Mouse (Mus musculus): ENCODE results near the gene Insr. TPM values are rescaled to one million over a fixed set of nuclear protein-coding genes. Genes with fewer than 3 reads are reported as not detected.
A peak's percentile ranks its signal among the peaks of the same experiment; 100 is the strongest.

Insr gene
- polyA plus RNA-seq, 1 experiment from 2014 or later, result 32.6 TPM

GRCm38 (mm10) chr8:3221047-3221959 lies 58.1 kb downstream of the Insr start:
- 1% methylated on average over 43 of the region's 43 CpGs for WGBS
- H3K9me3 ChIP-seq (replicated peaks), result no peaks in the 10 kb centered on the region
- H3K27me3 ChIP-seq (ENCODE audit: low read depth, poor library complexity, severe bottlenecking), result no peaks in the 10 kb centered on the region
- H3K4me1 ChIP-seq, result peaks cover 21% of the 10 kb centered on the region
- H3K27ac ChIP-seq, result peak overlapping the region; percentile 91
- peak overlapping the region; percentile 62 for H3K4me3 ChIP-seq
- no peaks in the 10 kb centered on the region for H3K36me3 ChIP-seq
- peak; percentile 91 for DNase-seq (ENCODE audit: low spot score)

- peak; percentile 58 for DNase-seq (ENCODE audit: low spot score)
- Histone ChIP-seq H3K4me3 (peak overlapping the region; percentile 62), H3K4me1 (peaks cover 29% of the 10 kb centered on the region), H3K27ac (peak overlapping the region; percentile 91), H3K9me3 (replicated peaks) (no peaks in the 10 kb centered on the region), H3K36me3 (no peaks in the 10 kb centered on the region), H3K27me3 (ENCODE audit: low read depth, poor library complexity, severe bottlenecking) (no peaks in the 10 kb centered on the region)
- WGBS, result 6% methylated on average over 9 of the region's 9 CpGs
Measured at GRCm38 (mm10) chr8:3220502-3220901, 58.9 kb downstream of the Insr start.

- H3K36me3 ChIP-seq, result no peaks in the 10 kb centered on the region
Measured at GRCm38 (mm10) chr8:3219921-3220411, 59.5 kb downstream of the Insr start.

GRCm38 (mm10) chr8:3219266-3219665 lies 60.2 kb downstream of the Insr start:
- no peak for DNase-seq (ENCODE audit: low spot score)
- Histone ChIP-seq H3K4me1 (peaks cover 37% of the 10 kb centered on the region), H3K4me3 (no peak overlapping the region), H3K36me3 (no peaks in the 10 kb centered on the region), H3K27me3 (ENCODE audit: low read depth, poor library complexity, severe bottlenecking) (no peaks in the 10 kb centered on the region), H3K9me3 (replicated peaks) (no peaks in the 10 kb centered on the region), H3K27ac (no peak overlapping the region)
- 75% methylated on average over 3 of the region's 3 CpGs for WGBS

More at GRCm38 (mm10) chr8:3219921-3220411, 59.5 kb downstream of the Insr start:
- Histone ChIP-seq H3K27ac (peak overlapping the region; percentile 91), H3K4me3 (no peak overlapping the region), H3K27me3 (ENCODE audit: low read depth, poor library complexity, severe bottlenecking) (no peaks in the 10 kb centered on the region), H3K4me1 (peaks cover 35% of the 10 kb centered on the region), H3K9me3 (replicated peaks) (no peaks in the 10 kb centered on the region)
- 88% methylated on average over 12 of the region's 12 CpGs for WGBS
- no peak for DNase-seq (ENCODE audit: low spot score)

- DNase-seq (ENCODE audit: low spot score), result no peak
- WGBS, result 70% methylated on average over 4 of the region's 4 CpGs
- Histone ChIP-seq H3K4me3 (no peak overlapping the region), H3K4me1 (peaks cover 33% of the 10 kb centered on the region), H3K27ac (no peak overlapping the region), H3K36me3 (peaks cover 6% of the 10 kb centered on the region; the same call in 1 of the 2 replicates), H3K27me3 (ENCODE audit: low read depth, poor library complexity, severe bottlenecking) (no peaks in the 10 kb centered on the region), H3K9me3 (replicated peaks) (no peaks in the 10 kb centered on the region)
Measured at GRCm38 (mm10) chr8:3216541-3217092, 62.8 kb downstream of the Insr start.

GRCm38 (mm10) chr8:3215561-3215960 lies 63.9 kb downstream of the Insr start:
- 0 out of 2 replicates have a peak overlapping the region, but pooled peaks have one; percentile 42 for H3K27ac ChIP-seq

GRCm38 (mm10) chr8:3214601-3215000 lies 64.8 kb downstream of the Insr start:
- H3K27me3 ChIP-seq (ENCODE audit: low read depth, poor library complexity, severe bottlenecking), result no peaks in the 10 kb centered on the region
- H3K27ac ChIP-seq, result 0 out of 2 replicates have a peak overlapping the region, but pooled peaks have one; percentile 25
- DNase-seq (ENCODE audit: low spot score), result no peak
- WGBS, result 82% methylated on average over 1 of the region's 1 CpGs
- H3K9me3 ChIP-seq (replicated peaks), result no peaks in the 10 kb centered on the region
- peaks cover 14% of the 10 kb centered on the region for H3K36me3 ChIP-seq
- peaks cover 27% of the 10 kb centered on the region for H3K4me1 ChIP-seq
- no peak overlapping the region for H3K4me3 ChIP-seq

More at GRCm38 (mm10) chr8:3215561-3215960, 63.9 kb downstream of the Insr start:
- H3K4me1 ChIP-seq, result peaks cover 31% of the 10 kb centered on the region
- DNase-seq (ENCODE audit: low spot score), result no peak
- H3K36me3 ChIP-seq, result peaks cover 14% of the 10 kb centered on the region
- H3K9me3 ChIP-seq (replicated peaks), result no peaks in the 10 kb centered on the region
- no peak overlapping the region for H3K4me3 ChIP-seq
- H3K27me3 ChIP-seq (ENCODE audit: low read depth, poor library complexity, severe bottlenecking), result no peaks in the 10 kb centered on the region

GRCm38 (mm10) chr8:3211456-3211855 lies 68.0 kb downstream of the Insr start:
- Histone ChIP-seq H3K27ac (no peak overlapping the region), H3K27me3 (ENCODE audit: low read depth, poor library complexity, severe bottlenecking) (no peaks in the 10 kb centered on the region), H3K36me3 (peaks cover 23% of the 10 kb centered on the region), H3K4me1 (peaks cover 22% of the 10 kb centered on the region), H3K9me3 (replicated peaks) (no peaks in the 10 kb centered on the region), H3K4me3 (no peak overlapping the region)
- DNase-seq (ENCODE audit: low spot score), result no peak
- WGBS, result 89% methylated on average over 9 of the region's 9 CpGs

GRCm38 (mm10) chr8:3209960-3210359 lies 69.5 kb downstream of the Insr start:
- H3K9me3 ChIP-seq (replicated peaks), result no peaks in the 10 kb centered on the region
- H3K27me3 ChIP-seq (ENCODE audit: low read depth, poor library complexity, severe bottlenecking), result no peaks in the 10 kb centered on the region
- H3K36me3 ChIP-seq, result peaks cover 26% of the 10 kb centered on the region
- 97% methylated on average over 3 of the region's 3 CpGs for WGBS
- peak overlapping the region; percentile 36; the same call in 1 of the 2 replicates for H3K27ac ChIP-seq
- DNase-seq (ENCODE audit: low spot score), result no peak
- H3K4me1 ChIP-seq, result peaks cover 7% of the 10 kb centered on the region
- H3K4me3 ChIP-seq, result no peak overlapping the region

- Histone ChIP-seq H3K4me1 (peaks cover 5% of the 10 kb centered on the region; the same call in 1 of the 2 replicates), H3K36me3 (peaks cover 33% of the 10 kb centered on the region), H3K27ac (0 out of 2 replicates have a peak overlapping the region, but pooled peaks have one; percentile 36), H3K27me3 (ENCODE audit: low read depth, poor library complexity, severe bottlenecking) (no peaks in the 10 kb centered on the region), H3K9me3 (replicated peaks) (no peaks in the 10 kb centered on the region), H3K4me3 (no peak overlapping the region)
- no peak for DNase-seq (ENCODE audit: low spot score)
- whole genome bisulfite sequencing, result 36% methylated on average over 3 of the region's 3 CpGs
Measured at GRCm38 (mm10) chr8:3209268-3209667, 70.1 kb downstream of the Insr start.

GRCm38 (mm10) chr8:3208729-3209128 lies 70.7 kb downstream of the Insr start:
- no peak for DNase-seq (ENCODE audit: low spot score)
- Histone ChIP-seq H3K36me3 (peaks cover 38% of the 10 kb centered on the region), H3K27me3 (ENCODE audit: low read depth, poor library complexity, severe bottlenecking) (no peaks in the 10 kb centered on the region), H3K27ac (no peak overlapping the region), H3K4me3 (no peak overlapping the region), H3K4me1 (peaks cover 5% of the 10 kb centered on the region; the same call in 1 of the 2 replicates), H3K9me3 (replicated peaks) (no peaks in the 10 kb centered on the region)

- Histone ChIP-seq H3K4me3 (no peak overlapping the region), H3K9me3 (replicated peaks) (no peaks in the 10 kb centered on the region), H3K4me1 (peaks cover 5% of the 10 kb centered on the region; the same call in 1 of the 2 replicates), H3K27ac (no peak overlapping the region), H3K27me3 (ENCODE audit: low read depth, poor library complexity, severe bottlenecking) (no peaks in the 10 kb centered on the region), H3K36me3 (peaks cover 56% of the 10 kb centered on the region)
- DNase-seq (ENCODE audit: low spot score), result no peak
- 89% methylated on average over 3 of the region's 3 CpGs for WGBS
Measured at GRCm38 (mm10) chr8:3204758-3205443, 74.5 kb downstream of the Insr start.
